Mouse (Mus musculus): ENCODE measurements around the gene Gm3646. TPM values are rescaled to one million over a fixed set of nuclear protein-coding genes. Genes with fewer than 3 reads are reported as not detected.

Gm3646 gene
- polyA plus RNA-seq (2014; fragmentation: Illumina TruSeq; extraction: RNeasy Lipid Tissue Mini Kit (QIAGEN cat#74804); ENCODE audit: low read depth, low replicate concordance): not detected

DNA sequence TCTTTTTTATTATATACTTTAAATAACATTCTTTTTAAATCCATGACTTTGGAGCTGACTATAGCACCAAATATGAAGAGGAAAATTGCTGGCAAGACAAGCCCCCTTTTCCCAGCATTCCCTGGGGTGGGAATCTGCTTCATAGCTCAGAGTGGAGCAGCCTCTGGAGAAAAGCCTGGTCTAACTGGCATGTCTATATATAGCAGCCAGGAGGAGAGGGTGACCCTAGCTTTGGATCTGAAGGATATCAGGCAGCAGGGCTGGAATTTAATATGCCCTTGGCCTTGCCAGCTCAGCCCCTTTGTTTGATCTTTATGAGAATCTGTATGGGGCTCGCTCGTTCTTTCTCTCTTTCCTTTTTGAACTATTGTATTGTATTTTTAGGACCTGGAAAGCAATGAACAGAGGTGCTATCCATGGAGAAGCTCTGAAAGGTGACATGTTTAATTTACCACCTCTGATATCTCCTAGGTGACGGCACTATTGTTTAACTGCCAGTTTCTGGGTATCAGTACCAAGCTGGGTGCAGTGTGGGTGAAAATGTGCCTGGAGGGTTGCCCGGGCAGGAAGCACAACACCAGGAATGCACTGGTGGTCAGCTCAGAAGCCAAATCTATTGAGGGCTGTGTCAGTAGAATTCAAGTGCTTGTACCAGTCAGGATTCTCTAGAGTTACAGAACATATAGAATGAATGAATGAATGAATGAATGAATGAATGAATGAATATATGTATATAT is at the start of gene Gm3646:
Gene Gm3646, minus strand, starts transcription at position 90 of the 737 bp plus-strand sequence.

Other genes starting within 250 kb of the Gm3646 start
- 83.7 TPM for gene Rnf149, start 227.9 kb downstream of the Gm3646 start, polyA plus RNA-seq (2014; fragmentation: Illumina TruSeq; extraction: RNeasy Lipid Tissue Mini Kit (QIAGEN cat#74804); ENCODE audit: low read depth, low replicate concordance)
- not detected for gene Creg2, start 153.9 kb downstream of the Gm3646 start, polyA plus RNA-seq (2014; fragmentation: Illumina TruSeq; extraction: RNeasy Lipid Tissue Mini Kit (QIAGEN cat#74804); ENCODE audit: low read depth, low replicate concordance)
- not detected for gene Rfx8, start 84.3 kb downstream of the Gm3646 start, polyA plus RNA-seq (2014; fragmentation: Illumina TruSeq; extraction: RNeasy Lipid Tissue Mini Kit (QIAGEN cat#74804); ENCODE audit: low read depth, low replicate concordance)
- 10.1 TPM for gene Map4k4, start 95.6 kb upstream of the Gm3646 start, polyA plus RNA-seq (2014; fragmentation: Illumina TruSeq; extraction: RNeasy Lipid Tissue Mini Kit (QIAGEN cat#74804); ENCODE audit: low read depth, low replicate concordance)